Mouse (Mus musculus) cortical plate, adult 2 months (tissue): ENCODE data around the gene Fbxw4.

Source experiments
- CTCF ChIP-seq: fragments of 200-500 bp; IDR thresholded peaks from 2 replicates; pipeline ENCODE4 v1.5.1; 2011; ENCODE audit warnings: mild to moderate bottlenecking, control low read depth, low read length; ENCODE audit not compliant: insufficient read depth; ENCODE audit errors: extremely low read depth
- POLR2A ChIP-seq: fragments of 200-500 bp; IDR thresholded peaks from 2 replicates; pipeline ENCODE4 v1.6.1; 2011; ENCODE audit warnings: mild to moderate bottlenecking, low read length, control low read depth; ENCODE audit not compliant: insufficient read depth; ENCODE audit errors: extremely low read depth

- TF ChIP-seq POLR2A: no peak
- no peak for TF ChIP-seq CTCF
Measured at GRCm38 (mm10) chr19:45676723-45677269, 16.7 kb upstream of the Fbxw4 start.
